Mouse (Mus musculus): Measurements from ENCODE around the gene Acadvl. TPM values are rescaled to one million over a fixed set of nuclear protein-coding genes. Genes with fewer than 3 reads are reported as not detected.

Acadvl gene
- total RNA-seq, 2 experiments from 2014 or later: 57.4 to 59.3 TPM

DNA sequence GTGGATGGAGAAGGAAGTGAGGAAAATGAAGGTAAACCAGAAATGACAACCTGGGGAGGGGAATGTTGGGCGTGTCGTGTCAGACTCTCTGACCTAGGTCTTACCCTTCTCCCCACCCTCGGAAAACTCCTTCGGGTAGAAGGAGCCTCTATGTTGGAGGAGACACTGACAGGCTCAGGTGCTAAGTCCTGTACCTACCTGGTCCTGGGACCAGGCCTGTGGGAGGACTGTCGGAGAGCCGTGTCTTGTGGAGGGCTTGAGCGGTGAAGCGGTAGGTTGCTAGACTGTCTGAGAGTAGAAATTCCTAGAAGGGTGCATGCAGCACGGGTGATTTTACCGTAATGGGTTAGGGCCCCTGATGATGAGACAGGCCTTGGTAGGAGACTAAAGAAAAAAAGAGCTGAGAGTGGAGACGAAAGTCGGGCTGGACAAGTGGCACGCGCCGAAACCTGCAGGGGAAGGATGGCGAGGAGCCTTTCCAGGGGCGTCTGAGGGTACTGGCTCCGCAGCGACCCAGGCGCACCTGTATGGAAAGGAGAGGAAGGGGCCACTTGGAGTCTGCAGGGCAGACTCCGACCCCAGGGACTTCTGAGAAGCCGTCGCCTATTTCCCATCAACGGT, 50.5 kb downstream of the Acadvl start, which contains the start of gene Cldn7:
Gene Cldn7, plus strand, starts transcription at position 130 of the 621 bp plus-strand sequence.
- no peak for DNase-seq (ENCODE audit: low spot score in 2 of 2)
- intact Hi-C loops (cut with DNase I): no loop called here

DNA sequence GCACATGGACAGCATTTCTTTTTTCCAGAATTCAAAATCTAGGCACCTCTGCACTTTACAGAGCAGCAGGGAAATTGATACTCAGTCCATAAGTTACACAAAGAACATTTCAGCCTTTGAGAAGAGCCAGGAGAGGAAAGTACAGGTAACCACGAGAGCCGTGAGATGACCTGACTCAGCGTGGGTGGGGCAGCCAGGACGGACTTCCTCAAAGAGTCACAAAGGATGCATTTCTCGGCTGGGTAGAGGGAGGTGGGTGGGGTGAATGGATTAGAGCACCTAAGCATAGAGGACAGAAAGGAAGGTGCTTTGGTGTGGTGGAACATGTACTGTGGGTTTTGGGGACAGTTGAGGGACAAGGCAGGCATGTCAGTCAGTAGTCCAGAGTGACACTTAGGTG, 53.4 kb downstream of the Acadvl start:
- DNase-seq (ENCODE audit: low spot score in 2 of 2): no peak
- intact Hi-C loops (cut with DNase I): no loop called here

DNA sequence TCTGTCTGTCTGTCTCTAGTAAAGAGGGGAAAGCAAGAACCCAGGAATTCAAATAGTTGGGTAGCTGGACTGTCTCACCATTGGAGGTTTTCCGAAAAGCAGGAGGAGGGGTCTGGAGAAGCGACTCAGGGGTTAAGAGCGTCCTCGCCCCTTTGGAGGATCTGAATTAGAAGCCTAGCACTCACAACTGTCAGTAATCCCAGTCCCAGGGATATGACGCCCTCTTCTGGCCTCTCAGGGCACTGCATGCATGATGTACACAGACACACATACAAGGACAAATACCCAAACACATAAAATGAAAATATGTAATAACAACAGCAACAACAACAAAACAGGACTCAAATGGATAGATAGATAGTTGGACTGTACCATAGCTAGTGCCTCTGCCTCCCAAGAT, 54.6 kb downstream of the Acadvl start:
- no peak for DNase-seq (ENCODE audit: low spot score in 2 of 2)
- intact Hi-C loops (cut with DNase I): no loop called here

Small RNAs within 50 kb of the gene (microRNA-seq; reads per million reads assigned to microRNA genes)
- gene Gm44349 (0.25 to 0.67 reads per million in 2 experiments), gene Mir324 (10,881 to 11,260 reads per million in 2 experiments)

Other genes starting within 250 kb of the Acadvl start
- gene Zbtb4, start 249.5 kb downstream of the Acadvl start, total RNA-seq (2021): 100 to 1,000 TPM; 110 to 114 TPM
- gene Chrnb1, start 219.5 kb downstream of the Acadvl start, total RNA-seq (2021): 1 to 10 TPM; 1.3 to 2.0 TPM
- 10 to 100 TPM; 14.9 to 17.2 TPM for gene Fgf11, start 213.6 kb downstream of the Acadvl start, total RNA-seq (2021)
- gene Tmem102, start 209.8 kb downstream of the Acadvl start, total RNA-seq (2021): not detected
- gene Gm39566, start 200.1 kb downstream of the Acadvl start, total RNA-seq (2021): not detected
- gene Spem2, start 196.9 kb downstream of the Acadvl start, total RNA-seq (2021): not detected
- under 1 TPM in 1 of 2 experiments, not detected in 1; 0.43 TPM for gene Spem1, start 193.2 kb downstream of the Acadvl start, total RNA-seq (2021)
- 100 to 1,000 TPM; 233 to 248 TPM for gene Nlgn2, start 177.6 kb downstream of the Acadvl start, total RNA-seq (2021)
- gene Tmem256, start 176.9 kb downstream of the Acadvl start, total RNA-seq (2021): 100 to 1,000 TPM; 129 to 134 TPM
- 10 to 100 TPM; 15.6 to 19.2 TPM for gene Plscr3, start 169.0 kb downstream of the Acadvl start, total RNA-seq (2021)
- gene Tnk1, start 156.7 kb downstream of the Acadvl start, total RNA-seq (2021): under 1 TPM in 1 of 2 experiments, not detected in 1; 0.27 TPM
- not detected for gene Tmem95, start 137.4 kb downstream of the Acadvl start, total RNA-seq (2021)
- 1 to 10 TPM; 1.1 to 1.2 TPM for gene Kctd11, start 134.0 kb downstream of the Acadvl start, total RNA-seq (2021)
- gene Acap1, start 119.9 kb downstream of the Acadvl start, total RNA-seq (2021): not detected
- under 1 TPM; 0.55 to 0.60 TPM for gene 2810408A11Rik, start 114.4 kb downstream of the Acadvl start, total RNA-seq (2021)
- 100 to 1,000 TPM; 113 to 117 TPM for gene Neurl4, start 114.3 kb downstream of the Acadvl start, total RNA-seq (2021)
- 10 to 100 TPM; 26.9 to 33.2 TPM for gene Gps2, start 101.5 kb downstream of the Acadvl start, total RNA-seq (2021)
- gene Eif5a, start 93.5 kb downstream of the Acadvl start, total RNA-seq (2021): 100 to 1,000 TPM; 425 to 450 TPM
- gene Ybx2, start 79.6 kb downstream of the Acadvl start, total RNA-seq (2021): 10 to 100 TPM in 1 of 2 experiments, 1 to 10 TPM in 1; 6.1 to 10.7 TPM
- gene Slc2a4, start 67.2 kb downstream of the Acadvl start, total RNA-seq (2021): 1 to 10 TPM; 2.3 to 3.5 TPM
- not detected for gene Cldn7, start 50.6 kb downstream of the Acadvl start, total RNA-seq (2021)
- 100 to 1,000 TPM; 117 to 129 TPM for gene Ctdnep1, start 34.3 kb downstream of the Acadvl start, total RNA-seq (2021)
- gene Elp5, start 32.9 kb downstream of the Acadvl start, total RNA-seq (2021): 100 to 1,000 TPM; 106 to 109 TPM
- gene Gabarap, start 24.3 kb downstream of the Acadvl start, total RNA-seq (2021): 100 to 1,000 TPM; 217 to 218 TPM
- gene Phf23, start 19.6 kb downstream of the Acadvl start, total RNA-seq (2021): 10 to 100 TPM; 44.6 to 47.5 TPM
- 10 to 100 TPM; 26.1 to 32.2 TPM for gene Dvl2, start 14.8 kb downstream of the Acadvl start, total RNA-seq (2021)
- gene Dlg4, start 1.5 kb upstream of the Acadvl start, total RNA-seq (2021): 100 to 1,000 TPM; 931 to 954 TPM
- gene Asgr1, start 38.7 kb upstream of the Acadvl start, total RNA-seq (2021): 1 to 10 TPM; 1.7 to 3.1 TPM
- not detected for gene Asgr2, start 77.2 kb upstream of the Acadvl start, total RNA-seq (2021)
- gene Mgl2, start 114.9 kb upstream of the Acadvl start, total RNA-seq (2021): under 1 TPM; 0.44 to 0.50 TPM
- 1 to 10 TPM; 2.3 to 2.4 TPM for gene Clec10a, start 140.8 kb upstream of the Acadvl start, total RNA-seq (2021)
- 10 to 100 TPM; 23.9 to 27.1 TPM for gene Slc16a11, start 197.3 kb upstream of the Acadvl start, total RNA-seq (2021)
- 1 to 10 TPM; 7.0 to 8.3 TPM for gene Slc16a13, start 205.7 kb upstream of the Acadvl start, total RNA-seq (2021)
- 1 to 10 TPM; 1.7 to 2.2 TPM for gene Bcl6b, start 214.4 kb upstream of the Acadvl start, total RNA-seq (2021)
- gene 0610010K14Rik, start 222.5 kb upstream of the Acadvl start, total RNA-seq (2021): 10 to 100 TPM; 45.9 to 47.1 TPM
- 1 to 10 TPM; 5.2 to 6.0 TPM for gene Gm21988, start 224.4 kb upstream of the Acadvl start, total RNA-seq (2021)
- gene Rnasek, start 224.4 kb upstream of the Acadvl start, total RNA-seq (2021): 100 to 1,000 TPM; 261 to 273 TPM
- gene Alox12, start 239.9 kb upstream of the Acadvl start, total RNA-seq (2021): under 1 TPM in 1 of 2 experiments, not detected in 1; 0.23 TPM